Mouse (Mus musculus) natural killer cell, adult 2 months (primary cell): ENCODE data around the gene Echs1.
"Not testable (repeated sequence)": the region's sequence is repeated elsewhere in the genome, so short reads cannot be mapped to it uniquely, and the experiment has no call there.

Experiments used
- DNase-seq, 2 experiments: peaks; one replicate each; pipeline ENCODE4 v3.0.0; 2022; ENCODE audit warnings: low spot score in 2 of 2

Gene Echs1

DNA sequence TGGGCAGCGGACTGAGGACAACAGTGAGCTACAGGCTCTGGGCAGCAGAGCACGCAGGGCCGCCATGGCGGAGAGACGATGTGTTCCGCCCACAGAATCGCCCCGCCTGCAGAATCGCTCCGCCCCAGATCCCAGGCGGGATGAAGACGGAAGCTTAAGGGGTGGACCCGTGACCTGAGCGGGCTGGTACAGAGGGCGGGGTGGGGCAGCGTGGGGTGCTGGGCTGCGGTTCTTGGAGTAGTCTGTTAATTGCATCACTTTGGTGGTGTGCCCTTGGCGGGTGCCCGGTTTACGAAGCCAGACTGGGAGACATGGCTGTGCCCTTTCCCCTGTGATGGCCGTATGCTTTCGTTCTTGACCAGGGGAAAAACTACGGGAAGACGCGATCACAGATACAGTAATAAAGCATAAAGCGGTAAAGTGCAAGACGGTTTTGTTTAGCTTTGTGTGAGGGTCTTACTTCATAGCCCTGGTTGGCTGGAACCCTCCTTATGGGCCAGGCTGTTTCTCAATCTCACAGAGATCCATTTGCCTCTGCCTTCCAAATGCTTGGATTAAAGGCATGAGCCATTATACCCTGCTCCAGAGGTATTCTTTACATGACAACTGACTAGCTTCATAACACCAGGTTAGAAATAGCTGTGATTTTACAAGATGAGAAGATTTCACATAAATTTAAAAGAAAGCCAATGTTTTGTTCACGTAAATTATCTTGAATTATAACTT lies at the start of gene Echs1:
Gene Echs1 (minus strand): TSS at position 148 of the 726 bp plus-strand sequence.
- peak; percentile 86 to 88 for DNase-seq

DNA sequence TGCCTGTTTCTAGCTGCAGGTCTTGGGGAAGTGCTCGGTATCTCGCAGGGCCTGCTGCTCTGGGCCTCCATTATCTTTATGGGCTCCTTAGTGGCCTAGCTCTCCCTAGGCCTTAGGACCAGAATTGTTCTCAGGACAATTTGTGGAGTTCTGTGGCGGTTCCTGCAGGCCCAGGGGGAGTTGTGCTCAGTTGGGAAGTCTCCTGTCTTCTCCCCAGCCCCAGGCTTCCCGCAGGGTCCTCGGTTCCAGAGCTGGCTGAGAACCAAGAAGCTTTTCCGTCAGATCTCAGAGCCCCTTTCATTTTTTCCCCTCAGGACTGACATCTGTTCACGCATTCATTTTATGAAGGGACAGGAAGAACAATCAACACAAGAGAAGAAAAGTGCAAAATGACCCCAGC lies 48.4 kb upstream of the Echs1 start, which contains the start of gene Olfr522:
Gene Olfr522 (minus strand): TSS at position 101 of the 400 bp plus-strand sequence.
- no peak for DNase-seq

DNA sequence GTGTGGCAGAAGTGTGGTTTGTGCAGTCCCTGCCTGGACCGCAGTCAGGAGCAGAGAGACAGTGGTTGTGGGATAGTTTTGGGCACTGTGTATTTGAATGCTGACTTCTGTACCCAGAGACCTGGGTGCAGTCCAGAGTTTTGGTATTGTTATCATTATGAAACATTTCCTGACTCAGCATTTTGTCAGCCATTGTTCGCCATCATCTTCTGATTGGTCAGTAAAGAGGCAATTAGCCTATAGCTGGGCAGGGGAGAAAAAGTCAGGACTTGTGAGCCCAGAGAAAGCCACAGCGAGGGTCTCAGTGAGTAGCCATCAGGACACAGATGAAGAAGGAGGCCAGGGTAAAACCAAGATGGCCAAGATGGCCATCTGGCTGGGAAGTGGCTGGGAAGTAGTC lies 44.1 kb upstream of the Echs1 start:
- no peak for DNase-seq

DNA sequence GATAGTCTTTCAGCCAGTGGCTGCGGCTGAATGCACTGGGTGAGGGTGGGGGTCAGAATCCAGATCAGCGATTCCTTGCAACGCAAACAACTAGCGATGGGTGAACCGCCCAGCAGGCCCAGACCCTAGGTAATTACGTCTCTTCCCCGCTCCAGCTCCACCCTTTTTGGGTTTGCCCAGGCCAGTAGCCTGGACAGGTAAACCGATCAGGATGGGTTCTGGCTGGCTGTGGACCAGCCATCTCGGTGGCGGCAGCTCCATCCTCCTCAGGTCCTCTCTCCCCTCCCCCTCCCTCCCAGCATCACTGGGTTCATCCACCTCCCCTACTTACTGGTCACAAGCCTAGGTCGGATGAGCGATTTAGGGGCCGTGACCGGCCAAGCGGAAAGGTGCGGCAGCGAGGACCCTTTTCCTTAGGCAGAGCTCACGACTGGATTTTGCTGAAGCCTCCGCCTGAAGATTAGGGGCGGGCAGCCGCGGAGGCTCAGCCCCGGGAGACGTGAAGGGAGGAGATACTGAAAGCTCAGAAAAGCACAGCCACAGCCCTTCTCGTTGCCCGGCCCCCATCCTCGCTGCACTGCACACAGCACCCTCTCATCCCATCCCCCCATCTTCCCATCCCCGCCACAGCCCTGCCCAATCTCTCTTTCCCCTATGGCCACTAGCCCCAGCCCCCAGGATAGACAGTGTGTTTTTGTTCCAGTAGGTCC lies 38.1 kb upstream of the Echs1 start, which contains the start of gene Sprn:
Gene Sprn (minus strand): TSS at position 660 of the 710 bp plus-strand sequence.
- no peak for DNase-seq

DNA sequence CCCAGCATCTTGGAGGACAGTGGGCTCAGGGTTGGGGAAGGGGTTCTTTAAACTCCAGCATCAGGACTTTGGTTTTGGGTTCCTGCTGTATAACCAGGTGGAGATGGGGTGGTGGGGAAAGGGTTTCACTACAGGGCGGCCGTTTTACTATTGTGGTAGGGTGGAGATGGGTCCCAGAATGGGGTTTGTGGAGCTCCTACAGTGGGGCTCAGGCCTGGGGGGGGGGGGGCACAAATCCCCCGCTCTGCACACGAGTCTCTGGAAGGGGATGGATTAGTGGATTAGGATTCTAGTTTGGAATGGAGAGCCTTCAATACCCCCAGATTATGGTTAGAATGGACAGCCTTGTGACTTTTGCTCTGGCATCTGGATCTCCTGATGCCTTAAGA lies 37.5 kb upstream of the Echs1 start:
- DNase-seq = no peak

DNA sequence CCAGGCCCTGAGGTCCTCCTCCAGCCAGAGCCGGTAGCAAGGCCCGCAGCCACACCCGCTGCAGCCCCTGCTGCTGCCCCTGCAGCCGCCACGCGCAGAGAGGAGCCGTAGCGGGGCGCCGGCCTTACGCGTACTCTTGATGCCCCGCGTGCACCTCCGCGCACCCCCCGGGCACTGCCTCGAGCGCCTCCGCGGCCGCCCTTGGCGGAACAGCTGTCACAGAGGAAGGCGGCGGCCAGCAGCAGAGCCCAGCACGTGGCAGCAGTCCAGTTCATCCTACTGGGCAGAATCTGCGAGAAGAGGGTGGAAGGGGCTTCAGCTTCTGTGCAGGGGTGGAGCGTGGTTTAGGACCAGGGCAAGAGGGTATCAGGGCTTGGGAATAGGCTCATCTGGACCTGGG lies 37.1 kb upstream of the Echs1 start:
- no peak for DNase-seq

DNA sequence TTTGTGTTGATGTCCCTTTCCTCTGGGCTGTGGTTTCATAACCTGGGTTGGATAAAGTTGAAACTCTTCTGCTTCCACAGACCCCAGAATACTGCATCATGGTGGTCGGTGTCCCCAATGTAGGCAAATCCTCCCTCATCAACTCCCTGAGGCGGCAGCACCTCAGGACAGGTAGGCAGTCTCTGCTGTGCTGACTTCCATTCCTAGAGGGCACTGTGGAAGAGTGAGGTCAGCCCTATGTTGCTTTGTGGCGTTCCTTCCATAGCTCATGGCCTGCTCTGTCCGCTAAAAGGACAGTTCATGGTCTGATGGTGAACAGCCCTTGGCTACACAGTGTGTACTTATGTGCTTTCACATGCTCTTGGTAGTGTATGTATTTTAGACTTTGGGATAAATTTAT lies 28.3 kb upstream of the Echs1 start:
- no peak for DNase-seq

DNA sequence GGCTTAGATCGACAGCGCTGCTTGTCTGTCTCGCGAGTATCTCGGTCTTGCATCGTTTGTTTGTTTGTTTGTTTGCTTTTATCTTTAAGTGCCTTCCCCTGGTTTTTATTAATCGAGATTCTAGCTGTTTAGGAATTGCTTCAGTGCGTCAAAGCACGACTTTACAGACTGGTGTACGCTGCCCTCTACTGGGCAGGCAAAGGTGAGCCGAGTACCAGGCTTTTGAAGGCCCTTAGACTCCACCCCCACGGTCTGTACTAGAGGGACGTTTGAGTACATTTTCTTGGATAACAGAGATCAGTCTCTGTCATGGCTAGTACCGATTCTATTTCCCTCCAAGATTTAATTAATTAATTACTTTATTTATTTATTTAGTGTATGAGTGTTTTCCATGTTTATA lies 25.1 kb upstream of the Echs1 start:
- peak; percentile 57 to 74 for DNase-seq

DNA sequence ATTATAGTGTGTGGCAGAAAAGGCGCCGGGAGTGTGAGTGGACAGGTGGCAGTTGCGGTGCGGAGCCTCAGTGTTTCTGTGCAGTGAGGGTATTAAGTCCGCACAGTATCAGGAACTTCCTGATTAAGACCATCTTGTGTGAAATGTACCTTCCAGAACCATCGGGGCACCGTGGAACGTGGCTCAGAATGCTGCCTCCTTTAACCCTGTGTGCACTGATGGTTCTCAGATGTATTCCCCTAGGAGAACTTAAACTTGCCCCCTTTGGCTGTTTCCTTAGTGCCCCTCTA lies 21.7 kb upstream of the Echs1 start:
- no peak for DNase-seq

DNA sequence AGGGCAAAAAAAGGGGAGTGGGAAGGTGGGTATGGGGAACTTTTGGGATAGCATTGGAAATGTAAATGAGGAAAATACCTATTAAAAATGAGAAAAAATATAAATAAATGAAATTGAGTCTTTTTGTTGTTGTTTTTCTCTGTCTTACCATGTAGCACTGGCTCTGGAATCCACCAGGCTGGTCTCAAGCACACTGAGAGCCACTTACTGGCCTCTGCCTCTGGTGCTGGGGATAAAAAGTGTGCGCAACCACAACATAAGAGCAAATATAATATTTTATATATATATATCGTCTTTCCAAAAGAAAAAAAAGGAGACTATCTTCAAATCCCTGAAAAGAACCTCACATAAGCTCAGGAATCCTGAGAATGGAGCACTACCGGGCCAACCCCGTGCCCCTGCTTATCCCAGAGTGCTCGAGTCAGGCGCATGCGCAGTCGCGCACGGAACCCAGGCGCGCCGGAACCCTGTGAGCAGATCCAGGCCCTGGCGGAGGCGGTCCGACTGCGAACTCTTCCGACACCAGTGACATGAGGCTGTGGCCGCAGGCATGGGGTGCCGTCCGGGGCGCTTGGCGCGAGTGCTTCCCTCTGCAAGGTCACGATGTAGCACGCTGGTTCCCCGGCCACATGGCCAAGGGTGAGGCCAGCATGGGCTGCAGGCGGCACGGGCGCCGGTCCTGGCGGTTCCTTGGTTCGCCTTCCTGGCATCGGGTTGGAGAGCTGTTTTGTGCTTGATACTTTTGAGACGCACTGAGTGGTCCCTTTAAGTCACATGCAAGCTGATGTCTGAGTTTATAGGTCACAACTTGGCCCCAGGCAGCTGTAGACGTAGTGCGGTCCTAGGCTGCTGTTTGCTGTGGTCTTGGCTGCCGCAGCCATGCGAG lies 21.1 kb upstream of the Echs1 start, which contains the start of gene Mtg1:
Gene Mtg1 (plus strand): TSS at position 430 of the 886 bp plus-strand sequence.
- peak; percentile 95 to 96 for DNase-seq

DNA sequence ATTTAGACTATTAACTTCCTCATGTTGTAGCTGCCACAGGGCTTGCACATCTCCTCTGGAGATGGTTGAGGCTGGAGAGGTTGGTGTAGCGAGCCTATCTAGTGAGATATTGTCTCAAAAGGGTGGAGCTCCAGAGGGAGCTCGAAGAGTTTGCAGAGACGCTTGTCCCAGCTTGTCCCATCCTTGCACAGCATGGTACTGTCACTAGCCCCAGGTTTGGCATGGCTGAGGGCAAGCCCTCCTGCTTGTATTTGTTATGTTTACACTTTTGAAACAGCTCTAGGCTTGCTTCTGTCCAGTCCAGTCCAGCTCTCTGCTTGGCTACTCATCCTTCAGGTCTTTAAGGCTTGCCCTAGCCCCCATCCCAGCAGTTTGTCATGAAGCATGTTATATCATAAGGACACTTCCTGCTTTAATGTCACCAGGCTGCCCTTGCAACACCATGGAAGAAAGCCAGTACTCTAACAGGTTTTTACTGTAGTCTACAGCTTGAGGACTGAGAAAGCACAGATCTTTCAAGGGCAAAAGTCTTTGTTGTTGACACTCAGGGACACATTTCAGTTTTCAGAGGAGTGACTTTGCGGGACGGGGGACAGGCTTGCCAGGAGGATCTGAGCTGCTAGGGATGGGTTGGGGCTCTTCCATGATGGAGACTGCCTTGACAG lies 19.0 kb upstream of the Echs1 start:
- no peak for DNase-seq

DNA sequence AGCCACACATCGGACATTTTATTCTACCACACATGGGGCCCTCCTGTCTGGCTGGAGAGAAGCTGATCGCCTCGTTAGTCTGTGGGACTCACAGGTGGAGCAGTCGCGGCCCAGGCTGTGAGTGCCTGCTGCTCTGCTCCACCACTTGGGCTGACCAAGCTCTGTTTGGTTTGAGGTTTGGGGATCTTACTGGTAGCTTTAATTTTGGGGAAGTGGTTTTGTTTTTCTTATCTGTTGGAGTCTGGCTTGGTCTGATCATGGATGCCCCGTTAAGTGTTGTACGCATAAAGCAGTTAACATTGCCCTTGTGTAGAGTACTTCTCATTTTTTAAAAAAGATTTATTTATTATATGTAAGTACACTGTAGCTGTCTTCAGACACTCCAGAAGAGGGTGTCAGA lies 17.8 kb upstream of the Echs1 start:
- DNase-seq = not testable (repeated sequence)

DNA sequence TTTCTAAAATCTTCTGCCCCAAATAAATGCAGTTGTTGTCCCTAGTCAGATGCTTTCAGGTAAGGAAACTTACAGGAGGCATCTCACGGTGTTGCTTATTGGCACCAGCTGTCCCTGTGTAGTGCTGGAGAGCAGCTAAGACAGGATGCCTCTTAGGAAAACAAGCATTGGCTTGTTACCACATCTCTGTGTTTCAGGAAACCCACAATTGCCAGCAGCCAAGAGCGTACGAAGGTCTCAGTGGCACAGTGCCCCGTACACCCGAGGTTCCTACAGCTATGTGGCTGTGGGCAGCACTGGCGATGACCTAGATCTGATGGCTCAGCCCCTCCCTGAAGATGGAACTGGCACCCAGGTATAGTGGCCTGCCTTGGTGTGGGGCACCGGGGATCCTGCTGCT lies 15.9 kb upstream of the Echs1 start:
- DNase-seq = not testable (repeated sequence)

DNA sequence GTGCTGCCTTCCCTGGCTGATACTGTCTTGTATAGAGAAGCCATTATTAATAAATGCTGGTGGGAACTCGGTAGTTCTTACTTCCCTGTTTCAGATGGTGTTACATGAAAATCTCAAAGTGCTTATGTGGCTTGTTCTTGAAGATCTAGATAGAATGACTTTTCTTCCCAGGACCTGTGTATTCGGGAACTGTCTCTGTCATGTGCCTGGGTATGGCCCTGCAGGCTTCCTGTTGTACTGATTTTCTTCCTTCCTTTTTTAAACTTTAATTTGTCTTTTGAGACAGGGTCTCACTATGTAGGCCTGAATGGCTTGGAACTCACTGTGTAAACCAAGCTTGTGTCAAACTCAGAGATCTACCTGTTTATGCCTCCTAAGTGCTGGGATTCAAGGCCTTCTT lies 11.6 kb upstream of the Echs1 start:
- no peak for DNase-seq

DNA sequence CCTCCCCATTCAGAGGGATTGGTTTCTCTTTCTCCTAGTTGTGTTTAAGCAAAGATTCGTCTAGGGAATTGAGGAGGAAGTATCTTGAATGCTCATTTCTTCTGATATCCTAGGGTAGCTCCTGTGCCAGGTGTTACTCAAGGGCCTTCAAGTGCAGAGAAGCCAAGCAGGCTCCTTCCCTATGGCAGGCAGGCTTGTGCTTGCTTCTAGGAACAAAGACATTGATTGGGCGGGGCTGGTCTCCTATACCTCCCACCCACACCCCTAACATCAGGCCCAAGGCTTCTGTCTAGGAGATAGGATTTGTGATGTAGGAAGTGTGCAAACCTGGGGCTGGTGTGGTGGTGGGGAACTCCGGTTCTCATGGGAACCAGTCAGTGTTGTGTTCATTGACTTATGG lies 10.7 kb upstream of the Echs1 start:
- no peak for DNase-seq

DNA sequence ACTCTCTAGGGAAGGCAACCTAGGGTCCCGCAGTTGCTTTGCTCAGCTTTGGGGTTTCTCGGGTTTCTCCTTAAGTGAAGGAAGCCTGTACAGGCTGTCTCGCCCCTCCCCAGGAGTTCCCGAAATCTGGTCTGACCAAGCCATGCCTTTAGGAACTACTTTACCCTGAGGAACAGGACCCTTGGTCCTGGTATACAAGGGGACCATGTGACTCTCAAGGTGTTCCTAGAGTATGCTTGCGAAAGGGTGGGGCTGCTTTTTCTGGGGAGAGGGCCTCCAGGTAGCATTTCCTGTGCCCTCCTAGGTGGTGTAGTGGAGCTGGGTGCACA lies 9.7 kb upstream of the Echs1 start:
- no peak for DNase-seq

DNA sequence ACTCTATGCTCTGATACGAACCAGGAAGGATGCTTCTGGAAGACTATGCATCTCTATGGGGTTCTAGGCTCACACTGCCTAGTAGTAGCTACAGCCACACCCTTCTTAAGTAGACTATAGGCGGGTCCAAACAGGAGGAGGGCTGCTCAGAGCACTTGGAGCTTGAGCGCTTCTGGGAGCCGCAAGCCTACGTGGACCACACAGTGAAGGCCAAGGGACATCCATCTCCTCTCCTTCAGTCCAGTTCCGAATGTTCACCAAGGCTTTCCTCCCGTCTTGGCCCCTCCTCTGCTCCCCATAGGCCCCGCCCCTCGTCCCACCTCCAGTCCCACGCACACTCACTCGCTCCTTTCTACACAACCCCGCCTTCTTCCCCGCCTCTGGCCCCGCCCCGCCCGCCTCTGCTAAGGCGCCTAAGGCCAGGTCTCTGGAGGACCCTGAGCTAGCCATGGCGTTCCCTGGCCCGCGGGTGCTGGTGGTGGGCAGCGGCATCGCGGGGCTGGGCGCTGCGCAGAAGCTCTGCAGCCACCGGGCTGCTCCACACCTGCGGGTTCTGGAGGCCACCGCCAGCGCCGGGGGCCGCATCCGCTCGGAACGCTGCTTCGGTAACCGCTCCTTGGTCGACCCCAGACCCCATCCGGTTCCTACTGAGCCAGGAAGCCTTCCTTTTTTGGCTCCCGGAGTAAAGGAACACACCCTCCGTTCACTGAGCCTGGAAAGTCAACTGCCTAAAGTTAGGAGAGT lies 9.2 kb upstream of the Echs1 start:
- peak; percentile 81 to 89 for DNase-seq

DNA sequence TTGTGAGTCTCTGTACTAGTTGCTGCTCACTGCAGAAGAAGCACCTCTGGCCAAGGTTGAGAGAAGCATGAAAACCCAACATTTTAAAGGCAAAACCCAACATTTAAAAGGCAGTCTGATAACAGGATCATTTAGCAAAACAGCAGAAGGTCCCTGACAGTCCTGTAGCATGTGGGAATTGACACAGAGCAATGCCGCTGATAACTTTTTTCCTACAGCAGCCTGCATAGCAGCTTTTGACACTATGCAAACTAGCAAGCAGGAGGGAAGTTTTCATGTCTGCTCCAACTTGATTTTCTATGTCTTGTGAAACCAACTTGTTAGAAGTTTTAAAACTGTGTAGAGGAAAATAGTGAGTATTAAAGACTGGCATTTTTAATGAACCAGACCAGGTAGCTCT lies 8.1 kb upstream of the Echs1 start:
- no peak for DNase-seq

DNA sequence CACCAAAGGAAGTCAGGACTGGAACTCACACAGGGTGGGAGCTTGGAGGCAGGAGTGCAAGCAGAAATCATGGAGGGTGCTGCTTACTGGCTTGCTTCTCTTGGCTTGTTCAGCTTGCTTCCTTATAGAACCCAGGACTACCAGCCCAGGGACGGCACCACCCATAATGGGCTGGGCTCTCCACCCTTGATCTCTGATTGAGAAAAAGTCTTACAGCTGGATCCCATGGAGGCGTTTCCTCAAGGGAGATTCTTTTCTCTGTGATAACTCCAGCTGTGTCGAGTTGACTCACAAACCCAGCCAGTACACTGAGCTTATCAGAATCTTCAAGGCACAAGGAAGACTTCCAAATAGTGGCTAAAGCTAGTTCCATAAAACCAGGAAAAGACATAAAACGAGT lies 6.5 kb upstream of the Echs1 start:
- no peak for DNase-seq

DNA sequence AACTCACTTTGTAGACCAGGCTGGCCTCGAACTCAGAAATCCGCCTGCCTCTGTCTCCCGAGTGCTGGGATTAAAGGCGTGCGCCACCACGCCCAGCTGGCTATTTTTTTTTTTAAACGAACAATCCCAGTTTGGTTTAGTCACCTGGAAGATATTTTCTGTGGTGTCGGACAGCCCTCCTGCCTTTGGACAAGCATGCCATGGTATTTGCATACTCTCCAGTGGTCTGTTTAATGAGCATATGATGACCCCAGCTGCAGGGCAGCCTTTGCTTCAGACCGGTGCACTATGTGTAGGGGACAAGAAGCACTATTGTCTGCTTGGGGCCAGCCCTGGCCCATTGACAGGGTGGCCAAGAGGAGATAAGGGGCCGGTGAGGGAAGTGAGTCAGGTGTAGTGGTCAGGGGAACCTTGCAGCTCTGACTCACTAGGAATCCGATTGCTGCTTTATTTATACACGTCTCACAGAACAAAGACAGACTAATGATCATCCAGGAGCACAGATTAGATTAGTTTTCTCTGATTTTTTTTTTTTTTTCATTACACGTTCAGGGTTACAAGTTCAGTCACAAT lies 5.1 kb upstream of the Echs1 start:
- no peak for DNase-seq

DNA sequence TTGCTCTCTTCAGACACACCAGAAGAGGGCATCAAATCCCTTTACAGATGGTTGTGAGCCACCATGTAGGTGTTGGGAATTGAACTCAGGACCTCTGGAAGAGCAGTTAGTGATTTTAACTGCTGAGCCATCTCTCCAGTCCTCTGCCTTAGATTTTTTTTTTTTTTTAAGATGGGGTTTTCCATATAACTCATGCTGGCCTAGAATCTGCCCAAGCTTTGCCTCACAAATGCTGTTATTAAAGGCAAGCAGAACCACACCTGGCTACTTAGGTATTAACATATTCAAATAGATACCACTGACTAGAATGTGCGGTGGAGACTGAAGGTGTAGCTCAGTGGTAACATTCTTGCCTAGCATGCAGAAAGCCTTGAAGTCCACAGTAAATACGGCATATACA lies 4.2 kb upstream of the Echs1 start:
- no peak for DNase-seq
